Mouse (Mus musculus) forelimb bud, embryonic 11.5 days (tissue): ENCODE measurements around the gene Ppp1r3d.

ENCODE experiments used
- DNase-seq: peaks from one replicate; pipeline ENCODE4 v3.0.0-alpha.2; 2012; ENCODE audit warnings: low read depth, low spot score

Ppp1r3d gene

GRCm38 (mm10) chr2:178413481-178414260, 601 bp downstream of the Ppp1r3d start:
- no peak for DNase-seq

- no peak for DNase-seq
Observed at GRCm38 (mm10) chr2:178413081-178413480, 1.2 kb downstream of the Ppp1r3d start.

- DNase-seq: no peak
Observed at GRCm38 (mm10) chr2:178412598-178412997, 1.7 kb downstream of the Ppp1r3d start.

- DNase-seq: no peak
Observed at GRCm38 (mm10) chr2:178410286-178410685, 4.0 kb downstream of the Ppp1r3d start.

- DNase-seq: no peak
Observed at GRCm38 (mm10) chr2:178409024-178409423, 5.2 kb downstream of the Ppp1r3d start.

GRCm38 (mm10) chr2:178407053-178407815, 7.0 kb downstream of the Ppp1r3d start, which contains the start of gene Sycp2:
Sycp2 (minus strand) TSS chr2:178407685.
- DNase-seq: no peak
